Mouse (Mus musculus) CD8-positive naive resting alpha-beta T cell, adult 2 months (primary cell): ENCODE measurements around the gene Alyref.

ENCODE experiments used
- DNase-seq, 2 experiments: peaks; one replicate each; pipeline ENCODE4 v3.0.0; 2022; ENCODE audit warnings: low read depth in 2 of 2, low spot score in 2 of 2

Alyref gene

DNA sequence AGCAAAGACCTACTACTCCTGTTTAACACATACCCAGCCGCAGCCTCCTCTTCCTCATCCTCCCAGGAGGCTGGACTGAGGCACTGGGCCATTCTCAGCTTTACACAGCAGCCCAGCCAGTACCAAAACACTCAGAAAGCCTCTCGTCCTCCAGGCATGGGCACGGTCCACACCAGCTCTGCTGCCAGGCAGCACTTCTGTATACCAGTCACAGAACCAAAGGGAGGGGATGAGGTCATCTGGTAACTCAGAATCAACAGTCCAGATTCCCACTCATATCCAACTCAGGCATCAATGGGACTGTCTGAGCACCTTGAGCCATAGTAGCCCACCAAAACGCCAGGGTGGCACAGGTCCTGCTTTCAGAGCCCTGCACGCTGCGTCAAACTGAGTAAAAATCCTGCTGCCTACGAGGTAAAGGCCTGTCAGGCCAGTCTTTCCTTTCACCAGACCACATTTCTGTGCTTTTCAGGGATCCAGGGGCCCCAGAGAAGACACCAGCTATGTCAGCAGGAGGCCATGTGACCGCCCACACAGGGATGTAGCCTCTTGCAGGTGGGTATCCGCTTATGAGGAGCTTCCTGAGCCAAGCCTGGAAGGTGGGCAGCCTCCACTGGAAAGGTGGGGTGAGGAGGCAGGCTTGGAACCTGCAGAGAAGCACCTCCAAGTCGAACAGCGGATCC lies 28.8 kb upstream of the Alyref start:
- DNase-seq: no peak

DNA sequence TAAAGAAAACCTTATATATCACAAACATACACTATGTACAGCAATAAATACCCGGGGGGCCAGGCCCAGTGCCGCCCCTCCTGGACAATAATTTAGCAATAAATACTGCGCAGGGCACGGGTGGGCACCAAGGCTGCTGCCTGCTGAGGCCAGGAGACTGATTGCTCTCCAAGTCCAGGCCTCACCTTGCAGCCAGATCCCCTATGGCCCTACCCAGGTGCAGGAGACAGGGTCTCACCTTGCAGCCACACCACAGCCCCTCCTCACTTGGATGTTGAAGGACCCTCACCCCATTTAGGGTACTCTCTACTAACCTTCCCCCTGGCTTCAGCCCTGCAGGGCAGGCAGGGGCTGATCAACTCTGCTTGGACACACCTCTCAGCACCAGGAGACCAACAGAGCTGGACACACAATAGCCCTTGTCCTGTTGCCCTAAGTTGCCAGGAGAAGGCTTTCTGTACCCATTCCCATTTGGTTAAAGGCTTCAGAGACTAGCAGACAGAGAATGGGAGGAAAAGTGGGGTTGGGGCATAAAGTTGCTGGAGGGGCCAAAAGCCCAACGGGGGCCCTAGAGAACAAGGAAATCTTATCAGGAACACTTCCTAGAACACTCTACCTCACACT lies 27.1 kb upstream of the Alyref start, which contains the start of gene Sirt7:
Gene Sirt7 (minus strand): TSS at position 89 of the 624 bp plus-strand sequence.
- DNase-seq: no peak

DNA sequence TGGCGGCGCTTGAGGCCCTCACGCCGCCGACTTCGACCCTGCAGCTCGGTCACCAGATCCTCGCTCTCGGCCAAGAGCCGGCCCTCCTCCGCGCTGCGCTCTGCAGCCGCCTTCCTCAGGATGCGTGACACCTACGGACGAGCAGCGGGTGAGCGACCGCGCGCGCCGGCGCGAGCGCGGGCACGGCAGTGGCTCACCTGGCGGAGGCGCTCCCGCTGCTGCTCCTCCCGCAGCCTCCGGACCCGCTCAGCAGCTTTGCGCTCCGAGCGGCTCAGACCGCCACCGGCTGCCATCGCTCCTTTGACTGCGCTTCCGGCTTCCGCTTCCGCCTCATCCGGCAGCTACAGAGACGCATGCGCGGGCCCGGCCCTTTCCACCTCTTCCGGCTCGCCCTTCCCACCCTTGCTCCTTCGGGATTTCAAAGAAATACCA lies 26.5 kb upstream of the Alyref start:
- DNase-seq: peak; percentile 73 to 75

GRCm38 (mm10) chr11:120623961-120624679 lies 26.0 kb upstream of the Alyref start:
- peak; percentile 69 to 77 for DNase-seq

DNA sequence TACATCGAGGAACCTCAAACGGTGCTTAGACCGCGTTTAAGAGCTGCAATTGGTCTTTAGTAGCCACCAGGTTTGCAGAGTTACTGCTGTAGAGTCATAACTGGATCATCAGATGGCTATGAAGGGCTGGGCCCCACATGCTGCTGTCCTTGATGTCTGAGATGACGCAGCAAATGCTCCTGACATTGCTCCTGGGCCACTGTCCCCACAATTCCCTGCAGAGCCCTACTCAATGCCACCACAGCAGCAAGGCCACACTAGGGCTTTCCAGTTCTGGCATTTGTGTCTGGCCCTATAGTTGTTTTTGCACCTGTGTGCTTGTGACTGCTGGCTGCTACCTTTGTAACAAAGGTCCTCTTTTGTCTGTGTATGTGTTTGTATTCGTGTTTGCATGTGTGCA lies 24.6 kb upstream of the Alyref start:
- DNase-seq: no peak

GRCm38 (mm10) chr11:120620195-120620594 lies 22.0 kb upstream of the Alyref start:
- no peak for DNase-seq

- DNase-seq: no peak
These were observed 20.7 kb upstream of the Alyref start for GRCm38 (mm10) chr11:120618619-120619535.

DNA sequence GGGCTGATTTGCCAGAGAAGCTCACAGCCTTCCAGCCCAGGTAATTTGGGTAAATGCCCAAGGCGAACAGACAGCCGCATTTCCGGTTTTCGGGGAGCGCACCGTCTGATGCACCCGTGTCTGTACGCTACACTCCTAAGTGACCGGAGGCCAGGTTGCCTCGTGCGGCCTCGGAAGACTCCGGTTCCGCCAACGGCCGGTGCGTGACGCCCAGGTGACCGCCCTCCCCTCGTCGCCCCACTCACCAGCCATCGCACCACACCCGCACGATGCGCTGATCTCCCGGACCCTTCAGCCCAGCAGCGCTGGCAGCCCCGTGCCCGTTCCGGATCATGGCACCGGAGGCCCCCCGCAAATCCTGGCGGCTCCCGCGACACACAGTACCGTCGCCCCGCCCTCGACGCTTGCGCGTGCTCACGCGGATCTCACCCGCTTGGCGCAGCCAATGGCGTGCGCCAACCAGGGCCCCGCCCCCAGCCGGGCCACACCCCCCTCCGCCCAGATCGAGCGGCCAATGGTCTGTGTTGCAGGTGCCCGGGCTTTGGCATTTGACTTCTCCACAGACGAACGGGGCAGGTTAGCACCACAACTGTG lies 19.5 kb upstream of the Alyref start, which contains the start of gene Pcyt2:
Gene Pcyt2 (minus strand): TSS at position 418 of the 594 bp plus-strand sequence.
- DNase-seq: peak; percentile 83 to 86

DNA sequence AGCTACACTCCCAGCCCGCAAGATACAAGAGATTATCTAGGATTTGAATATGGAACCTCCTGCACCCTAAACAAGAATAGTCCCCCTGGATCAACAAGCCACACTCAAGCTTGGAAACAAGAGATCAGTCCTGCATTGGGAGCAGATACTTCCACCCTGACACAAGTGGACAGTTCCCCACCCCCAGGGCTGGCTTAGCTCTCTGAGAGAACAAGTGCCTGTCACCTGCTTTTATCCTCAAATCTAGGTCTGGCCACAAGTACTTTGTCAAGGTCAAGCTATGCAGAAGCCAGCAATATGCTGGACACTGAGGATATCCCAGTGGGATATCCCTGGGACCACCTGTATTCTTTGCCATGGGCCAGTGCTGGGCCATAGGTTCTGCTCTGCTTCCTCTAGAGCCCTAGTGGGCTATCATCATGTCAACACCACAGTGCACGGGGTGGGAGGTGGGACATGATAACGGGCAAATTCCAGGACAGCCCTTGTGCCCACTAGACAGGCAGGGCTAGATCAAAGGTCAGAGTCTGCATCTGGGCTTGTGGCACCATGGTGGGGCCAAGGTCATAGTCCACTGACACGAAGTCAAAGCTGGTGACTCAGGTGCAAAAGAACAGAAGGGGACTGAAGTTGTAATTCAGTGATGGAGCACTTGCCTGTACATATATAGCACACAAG lies 18.6 kb upstream of the Alyref start:
- DNase-seq: no peak

DNA sequence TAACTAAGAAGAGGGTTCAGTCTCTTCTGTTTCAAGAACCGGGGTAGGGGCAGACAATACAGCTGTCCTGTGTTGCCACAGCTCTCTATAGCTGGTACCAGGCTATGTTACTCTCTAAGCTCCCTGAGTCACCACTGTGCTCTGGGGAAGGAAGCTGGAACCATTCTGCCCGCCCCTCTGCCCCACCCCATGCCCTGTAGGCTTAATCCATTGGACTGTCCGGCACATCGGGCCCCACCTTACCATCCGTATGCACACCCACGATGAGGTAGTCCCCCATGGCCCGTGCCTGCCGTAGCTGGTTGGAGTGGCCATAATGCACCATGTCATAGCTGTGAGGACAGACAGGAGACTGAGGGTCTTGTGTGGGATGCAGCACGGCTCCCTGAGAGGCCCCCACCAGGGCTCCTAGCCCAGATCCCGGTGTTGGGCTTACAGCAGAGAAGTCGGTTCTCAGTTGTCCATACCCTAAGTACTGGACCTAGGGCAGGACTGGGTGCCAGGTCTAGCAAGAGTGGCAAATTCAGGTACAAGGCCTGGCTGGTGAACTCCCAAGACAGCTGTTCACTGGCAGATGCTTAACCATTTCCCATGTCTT lies 17.5 kb upstream of the Alyref start:
- no peak for DNase-seq

- DNase-seq: no peak
These were observed 17.0 kb upstream of the Alyref start for GRCm38 (mm10) chr11:120615167-120615566.

GRCm38 (mm10) chr11:120613976-120614375 lies 15.8 kb upstream of the Alyref start:
- no peak for DNase-seq

DNA sequence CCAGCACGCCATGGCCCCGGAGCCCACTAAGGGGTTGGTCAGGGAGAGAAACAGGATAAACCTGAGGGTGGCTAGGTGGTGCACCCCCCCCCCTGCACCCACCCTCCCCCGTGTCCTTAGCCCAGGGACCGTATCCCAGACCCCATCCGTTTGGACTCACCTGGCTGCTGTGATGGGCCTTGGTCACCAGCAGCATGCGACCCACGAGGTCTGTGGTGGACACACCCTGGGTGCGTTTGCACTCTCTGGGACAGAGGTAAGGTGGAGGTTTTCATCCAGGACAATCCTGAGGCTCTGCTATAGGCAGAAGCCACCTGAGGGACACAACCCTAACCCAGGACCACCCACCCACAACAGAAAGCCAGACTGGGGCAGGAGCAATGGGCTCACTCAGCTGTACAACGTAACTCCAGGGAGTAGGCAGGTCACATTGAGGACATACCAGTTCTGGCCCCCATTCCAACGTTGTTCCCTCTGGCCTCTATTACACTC lies 15.4 kb upstream of the Alyref start:
- no peak for DNase-seq

GRCm38 (mm10) chr11:120612763-120613162 lies 14.6 kb upstream of the Alyref start:
- peak; percentile 75 to 79 for DNase-seq

DNA sequence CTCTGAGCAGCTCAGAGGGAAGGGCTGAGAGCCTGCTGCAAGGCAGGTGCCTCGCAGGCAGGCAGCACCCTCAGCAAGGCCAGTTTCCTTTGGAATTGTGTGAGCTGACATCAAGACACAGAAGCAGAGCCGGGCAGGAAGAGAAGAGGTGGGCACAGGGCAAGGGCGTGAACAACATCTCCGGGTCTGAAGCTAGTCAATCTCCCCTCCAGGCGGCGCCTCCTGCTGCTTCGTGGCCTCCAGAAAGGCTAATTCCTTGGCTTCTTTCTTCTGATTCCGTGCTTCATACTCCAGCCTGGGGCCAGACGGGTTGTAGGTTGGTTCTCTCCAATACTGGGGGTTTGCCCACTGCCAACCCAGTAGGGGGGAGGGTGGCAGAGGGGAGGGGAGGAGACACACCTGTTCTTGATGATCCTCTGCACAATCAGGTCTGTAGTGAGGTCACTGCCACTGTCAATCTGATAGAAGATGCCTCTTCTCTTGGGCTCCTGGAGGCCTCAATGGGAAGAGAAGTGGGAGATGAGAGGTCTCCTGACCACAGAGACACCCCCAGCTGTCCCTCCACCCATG lies 12.4 kb upstream of the Alyref start:
- no peak for DNase-seq

DNA sequence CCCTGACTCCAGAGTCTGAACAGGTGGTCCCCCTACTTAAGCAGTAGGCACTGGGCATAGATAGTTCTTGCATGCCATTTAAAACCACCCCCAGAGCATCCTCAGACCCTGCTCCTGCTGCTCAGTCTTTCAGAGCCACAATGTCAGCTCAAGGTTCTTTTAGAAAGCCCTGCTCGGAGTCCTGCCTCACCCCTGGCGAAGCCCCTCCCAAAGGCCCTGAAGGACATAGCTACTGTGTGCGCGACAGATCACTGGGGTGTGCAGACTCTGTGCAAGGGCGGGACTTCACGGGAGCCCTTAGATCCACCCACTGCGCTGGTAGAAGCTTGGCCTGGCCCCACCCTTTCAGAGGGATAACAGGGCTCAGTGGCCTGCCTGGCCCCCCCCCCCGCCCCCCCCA lies 11.1 kb upstream of the Alyref start:
- no peak for DNase-seq

- DNase-seq: no peak
These were observed 10.3 kb upstream of the Alyref start, which contains the start of gene Npb for GRCm38 (mm10) chr11:120608241-120609034. Gene Npb, plus strand, starts transcription at chr11:120608477.

DNA sequence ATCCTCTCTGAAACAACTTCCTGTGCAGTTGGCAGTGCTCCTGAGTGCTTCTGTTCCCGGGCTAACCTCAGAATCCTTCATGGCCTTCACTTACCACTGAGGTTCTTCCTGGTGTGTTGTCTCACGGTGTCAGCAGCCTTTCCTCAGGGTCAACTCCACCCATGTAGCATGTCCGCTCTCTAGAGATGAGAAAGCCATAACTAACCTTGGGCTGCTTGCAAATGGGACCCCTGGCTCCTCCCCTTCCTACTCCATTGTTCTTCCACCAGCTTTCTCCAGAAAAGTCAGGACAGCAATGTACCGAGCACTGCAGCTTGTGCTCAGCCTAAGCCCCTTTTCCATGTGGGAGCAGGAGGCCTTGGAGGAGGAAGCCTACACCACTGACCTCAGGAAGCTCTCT lies 8.6 kb upstream of the Alyref start:
- no peak for DNase-seq
